Mouse (Mus musculus): Measurements from ENCODE around the gene Itm2c.

Itm2c gene

GRCm38 (mm10) chr1:85933631-85934465 lies 39.8 kb downstream of the Itm2c start:
- no peak for DNase-seq (ENCODE audit: low spot score)

- no peak for DNase-seq (ENCODE audit: low spot score)
Measured at GRCm38 (mm10) chr1:85934560-85934959, 40.5 kb downstream of the Itm2c start.

- DNase-seq (ENCODE audit: low spot score), result no peak
Measured at GRCm38 (mm10) chr1:85935148-85935852, 41.2 kb downstream of the Itm2c start.

GRCm38 (mm10) chr1:85936265-85936664 lies 42.2 kb downstream of the Itm2c start:
- no peak for DNase-seq (ENCODE audit: low spot score)

- no peak for DNase-seq (ENCODE audit: low spot score)
Measured at GRCm38 (mm10) chr1:85937323-85937722, 43.2 kb downstream of the Itm2c start.

GRCm38 (mm10) chr1:85942318-85942717 lies 48.2 kb downstream of the Itm2c start:
- DNase-seq (ENCODE audit: low spot score), result no peak

GRCm38 (mm10) chr1:85949085-85949684 lies 55.1 kb downstream of the Itm2c start:
- no peak for DNase-seq (ENCODE audit: low spot score)

GRCm38 (mm10) chr1:85955150-85955549 lies 61.1 kb downstream of the Itm2c start:
- DNase-seq (ENCODE audit: low spot score), result no peak

- DNase-seq (ENCODE audit: low spot score), result no peak
Measured at GRCm38 (mm10) chr1:85957290-85957689, 63.2 kb downstream of the Itm2c start.

GRCm38 (mm10) chr1:85957942-85958619 lies 64.0 kb downstream of the Itm2c start:
- no peak for DNase-seq (ENCODE audit: low spot score)

All from urinary bladder, postnatal 10 days (tissue).